In genomic region chr3:69225019-69225418, GRCm38 (mm10) we compare ENCODE assay signal across 36 mouse cellular contexts. TPM values are rescaled to one million over a fixed set of nuclear protein-coding genes. Genes with fewer than 3 reads are reported as not detected.
"Had no signal": no experiment of that assay in that cellular context is flagged by ENCODE, and none has a peak within 500 bp of the region (broad histone marks: within the 10 kb centered on the region; RNA-seq: fewer than 3 reads in every experiment).

No protein-coding gene starts in this region.

- H3K9me3 ChIP-seq: hindbrain, embryonic 10.5 days; hindbrain, embryonic 12.5 days; intestine, embryonic 15.5 days; limb, embryonic 10.5 days; limb, embryonic 12.5 days; liver, embryonic 13.5 days; liver, embryonic 15.5 days had no signal

- H3K4me1 ChIP-seq: hindbrain, embryonic 12.5 days; intestine, embryonic 15.5 days; limb, embryonic 10.5 days; limb, embryonic 12.5 days; liver, embryonic 13.5 days; liver, embryonic 15.5 days had no signal

- H3K4me3 ChIP-seq: gastrocnemius, adult 2 months; hindbrain, embryonic 10.5 days; hindbrain, embryonic 12.5 days; intestine, embryonic 15.5 days; layer of hippocampus, adult 2 months; left cerebral cortex, adult 2 months; limb, embryonic 10.5 days; limb, embryonic 12.5 days; liver, embryonic 13.5 days; liver, embryonic 15.5 days had no signal

- ATAC-seq: hindbrain, embryonic 16.5 days; inflammation-experienced regulatory T-cells, adult 6 months; intestine, embryonic 15.5 days; intestine, postnatal 0 days; liver, postnatal 0 days had no signal

- H3K4me2 ChIP-seq: heart, embryonic 11.5 days; hindbrain, embryonic 12.5 days; hindbrain, embryonic 14.5 days; intestine, embryonic 15.5 days; limb, embryonic 12.5 days; liver, embryonic 11.5 days; liver, embryonic 13.5 days; liver, embryonic 15.5 days had no signal

- H3K9ac ChIP-seq: hindbrain, embryonic 12.5 days; hindbrain, embryonic 14.5 days; intestine, embryonic 15.5 days; limb, embryonic 12.5 days; liver, embryonic 13.5 days; liver, embryonic 15.5 days; liver, postnatal 0 days had no signal

- H3K27ac ChIP-seq: gastrocnemius, adult 2 months; hindbrain, embryonic 10.5 days; hindbrain, embryonic 12.5 days; hindbrain, embryonic 14.5 days; intestine, embryonic 15.5 days; layer of hippocampus, adult 2 months; left cerebral cortex, adult 2 months; limb, embryonic 10.5 days; limb, embryonic 12.5 days; liver, embryonic 13.5 days; liver, embryonic 15.5 days had no signal

- DNase-seq: gastrocnemius, adult 2 months; gastrocnemius, postnatal 10 days; gastrocnemius, postnatal 25 days; kidney, adult 18-20 months; kidney, adult 8-10 months; kidney, postnatal 10 days; kidney, postnatal 25 days; kidney, postnatal 4 days; liver; liver, embryonic 13.5 days; liver, postnatal 0 days; lung, adult 2 months had no signal

- H3K27me3 ChIP-seq: hindbrain, embryonic 12.5 days; intestine, embryonic 15.5 days; limb, embryonic 12.5 days; liver, embryonic 13.5 days; liver, embryonic 15.5 days had no signal

- H3K36me3 ChIP-seq: hindbrain, embryonic 10.5 days; hindbrain, embryonic 12.5 days; intestine, embryonic 15.5 days; limb, embryonic 10.5 days; limb, embryonic 12.5 days; liver, embryonic 13.5 days; liver, embryonic 15.5 days had no signal

RNA-seq across cellular contexts. Expression of gene Arl14, which starts 2.8 kb away (rescaled TPM):
- total RNA-seq: gastrocnemius, adult 2 months; gastrocnemius, postnatal 10 days; gastrocnemius, postnatal 25 days; gastrocnemius, postnatal 4 days; granulocyte monocyte progenitor cell, adult 5-6 weeks; heart, postnatal 25 days; layer of hippocampus, adult 2 months; layer of hippocampus, postnatal 10 days; layer of hippocampus, postnatal 25 days; left cerebral cortex, adult 2 months; left cerebral cortex, postnatal 14 days; left cerebral cortex, postnatal 36 days had no signal
- polyA plus RNA-seq: frontal cortex, adult 2 months; heart, embryonic 11.5 days; hindbrain, embryonic 10.5 days; hindbrain, embryonic 12.5 days; hindbrain, embryonic 14.5 days; hindbrain, embryonic 16.5 days; inflammation-experienced regulatory T-cells, adult 6 months; kidney, embryonic 14.5 days; limb, embryonic 10.5 days; limb, embryonic 12.5 days; limb, embryonic 14.5 days; liver, embryonic 11.5 days; liver, embryonic 13.5 days; liver, embryonic 15.5 days; liver, postnatal 0 days; lung, adult 2 months had no signal
